Mouse (Mus musculus) left cerebral cortex, postnatal 4 days (tissue): ENCODE data around the gene Cdh22. TPM values are rescaled to one million over a fixed set of nuclear protein-coding genes. Genes with fewer than 3 reads are reported as not detected.

Experiments
- total RNA-seq, 2 experiments: library from RNA; stranded (reverse); gene quantifications; 2 replicates each; pipeline ENCODE4 v1.2.3; 2021

Cdh22 gene
- total RNA-seq, 2 experiments from 2014 or later: 8.3 to 12.3 TPM

Other genes with a start within 250 kb of the Cdh22 start
- 100 to 1,000 TPM; 107 to 111 TPM for gene Ncoa5, start 200.0 kb downstream of the Cdh22 start, total RNA-seq
- gene Cd40, start 179.2 kb downstream of the Cdh22 start, total RNA-seq: 1 to 10 TPM; 2.3 to 4.2 TPM
- gene 1700025C18Rik, start 144.1 kb downstream of the Cdh22 start, total RNA-seq: not detected
- gene Slc35c2, start 53.0 kb upstream of the Cdh22 start, total RNA-seq: 10 to 100 TPM; 36.4 to 37.1 TPM
- gene Elmo2, start 91.6 kb upstream of the Cdh22 start, total RNA-seq: 10 to 100 TPM; 79.3 to 80.6 TPM
- 1 to 10 TPM; 4.3 to 5.8 TPM for gene Zfp663, start 133.9 kb upstream of the Cdh22 start, total RNA-seq
- 10 to 100 TPM; 16.5 TPM for gene Zfp334, start 153.4 kb upstream of the Cdh22 start, total RNA-seq
- not detected for gene Ocstamp, start 165.6 kb upstream of the Cdh22 start, total RNA-seq
- gene Slc13a3, start 238.4 kb upstream of the Cdh22 start, total RNA-seq: 10 to 100 TPM; 13.0 to 14.2 TPM